Mouse (Mus musculus) heart, embryonic 13.5 days (tissue): ENCODE data around the gene Scp2. TPM values are rescaled to one million over a fixed set of nuclear protein-coding genes. Genes with fewer than 3 reads are reported as not detected.

Source experiments
- microRNA-seq: library from miRNA; unstranded; fragments of <30 nt; microRNA quantifications from one replicate; pipeline ENCODE4, GENCODE M21; 2016
- polyA plus RNA-seq: library from polyadenylated mRNA; unstranded; fragments of >200 nt; fragmentation: Nextera tagmentation; extraction: Ambion mirVana; gene quantifications from 2 replicates; pipeline ENCODE4 v1.2.1, GENCODE M21; 2015

The Scp2 gene
- polyA plus RNA-seq, 1 experiment from 2014 or later = 169 TPM

Small RNA genes lying within 50 kb of the gene (microRNA-seq; reads per million reads assigned to microRNA genes)
- not detected for gene Mir6397

Other genes with a start within 250 kb of the Scp2 start
- 53.4 and 59.3 TPM in 2 replicates for gene Cpt2, start 221.4 kb downstream of the Scp2 start, polyA plus RNA-seq
- gene Slc1a7, start 176.7 kb downstream of the Scp2 start, polyA plus RNA-seq = not detected in 2 replicates
- 0.05 and 0.29 TPM in 2 replicates for gene Podn, start 48.6 kb downstream of the Scp2 start, polyA plus RNA-seq
- gene Echdc2, start 20.4 kb upstream of the Scp2 start, polyA plus RNA-seq = 18.5 and 21.1 TPM in 2 replicates
- gene Zyg11a, start 73.0 kb upstream of the Scp2 start, polyA plus RNA-seq = 0.08 TPM in 2 replicates
- gene Zyg11b, start 156.1 kb upstream of the Scp2 start, polyA plus RNA-seq = 6.3 and 6.6 TPM in 2 replicates
- 37.1 and 41.6 TPM in 2 replicates for gene Coa7, start 183.1 kb upstream of the Scp2 start, polyA plus RNA-seq
- 1.1 and 1.8 TPM in 2 replicates for gene Shisal2a, start 238.4 kb upstream of the Scp2 start, polyA plus RNA-seq